Mouse (Mus musculus) E14TG2a.4 (cell line): Measurements from ENCODE around the gene Hpd.

Experiments
- CTCF ChIP-seq: conservative IDR thresholded peaks from 2 replicates; pipeline ENCODE4 v1.5.1; 2014; ENCODE audit warnings: low read length
- NANOG ChIP-seq: IDR thresholded peaks from 2 replicates; pipeline ENCODE4 v1.6.1; 2014; ENCODE audit warnings: borderline replicate concordance, low read length, mixed read lengths
- POU5F1 ChIP-seq: IDR thresholded peaks from 2 replicates; pipeline ENCODE4 v1.6.1; 2014; ENCODE audit warnings: low read length, borderline replicate concordance

- TF ChIP-seq CTCF (peak; percentile 73), POU5F1 (no peak), NANOG (no peak)
Measured at GRCm38 (mm10) chr5:123156763-123157162, 25.8 kb downstream of the Hpd start.
